Mouse (Mus musculus) left cerebral cortex, adult 2 months (tissue): ENCODE results near the gene Cep131. TPM values are rescaled to one million over a fixed set of nuclear protein-coding genes. Genes with fewer than 3 reads are reported as not detected.

Source experiments
- DNase-seq, 2 experiments: peaks; one replicate each; pipeline ENCODE4 v3.0.0; 2021 to 2022; ENCODE audit warnings: low spot score in 2 of 2, mixed read lengths in 1 of 2; ENCODE audit errors: extremely low spot score in 1 of 2
- H3K27ac ChIP-seq: fragments of 200-600 bp; 2 replicates; pipeline ENCODE4 v1.8.1; 2022
- H3K4me3 ChIP-seq: fragments of 200-600 bp; 2 replicates; pipeline ENCODE4 v1.8.1; 2022
- CTCF ChIP-seq: fragments of 200-600 bp; IDR thresholded peaks from 2 replicates; pipeline ENCODE4 v1.8.1; 2022; ENCODE audit warnings: antibody characterized with exemption, mild to moderate bottlenecking, moderate library complexity
- intact Hi-C: fragments of 180-260 bp; cut with DNase I; formaldehyde crosslinking; loops from one replicate; pipeline ENCODE4 v1.15.1; 2025
- long read RNA-seq, 2 experiments: library from polyadenylated mRNA; stranded (forward); transcript quantifications; one replicate each; pipeline ENCODE4 v2.0.0; 2021; ENCODE audit warnings: borderline mapping rate in 2 of 2
- total RNA-seq, 2 experiments: library from RNA; stranded (reverse); gene quantifications; 2 replicates each; pipeline ENCODE4 v1.2.3; 2021

The Cep131 gene
- 10 to 100 TPM; 33.8 to 37.1 TPM for total RNA-seq
- long read RNA-seq, experiment 1, transcript Cep131-201 (26 exons, 3,578 nt): major isoform, 21 of 51 reads
- long read RNA-seq, experiment 1, partial matches to known transcripts: 5 of 51 reads
- long read RNA-seq, experiment 1, other reads (novel, unspliced or antisense): 25 of 51 reads
- long read RNA-seq, experiment 2, transcript Cep131-201 (26 exons, 3,578 nt): major isoform, 27 of 58 reads
- long read RNA-seq, experiment 2, partial matches to known transcripts: 6 of 58 reads
- long read RNA-seq, experiment 2, other reads (novel, unspliced or antisense): 25 of 58 reads

GRCm38 (mm10) chr11:120086702-120087152, at the start of gene Cep131:
Cep131 (minus strand) TSS chr11:120086827.
- Histone ChIP-seq H3K4me3 (peak within 1 kb of the TSS; percentile 99), H3K27ac (peak within 1 kb of the TSS; percentile 97)
- DNase-seq: peak; percentile 96 to 97
- TF ChIP-seq CTCF: no peak
- intact Hi-C loops: no loop called here

GRCm38 (mm10) chr11:120136195-120136594, 49.6 kb upstream of the Cep131 start:
- DNase-seq: no peak
- Histone ChIP-seq H3K27ac (no peak overlapping the region), H3K4me3 (no peak overlapping the region)
- intact Hi-C loops: no loop called here
- TF ChIP-seq CTCF: no peak

DNA sequence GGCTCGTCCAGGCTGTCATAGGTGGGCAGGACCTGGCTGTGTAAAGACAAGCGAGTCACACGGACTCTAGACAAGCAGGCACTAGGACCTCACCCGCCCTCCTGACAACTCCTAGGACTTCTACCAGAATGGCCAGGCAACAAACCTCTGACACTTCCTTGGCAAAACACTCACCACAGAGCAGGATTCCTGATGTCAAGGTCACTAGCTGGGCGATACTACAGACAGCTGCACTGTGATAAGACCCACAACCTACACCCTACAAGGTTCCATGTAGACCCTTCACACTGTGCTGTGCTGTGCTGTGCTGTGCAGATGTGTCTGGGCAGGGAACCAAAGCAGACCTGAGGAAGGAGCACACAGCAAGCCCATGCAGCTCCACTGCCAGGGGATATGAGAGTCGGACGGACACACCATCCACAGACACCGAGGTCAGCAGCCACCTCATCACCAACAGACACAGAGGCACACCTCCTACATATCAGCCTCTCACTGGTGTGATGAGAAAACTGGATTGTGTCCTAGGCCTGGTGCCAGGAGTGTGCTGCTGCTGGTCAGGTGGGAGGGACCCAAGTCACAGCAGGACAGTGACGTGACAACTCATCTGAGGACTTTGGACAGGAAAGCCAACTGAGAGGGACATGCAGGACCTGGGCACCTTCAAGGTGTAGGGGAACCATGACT, 48.4 kb upstream of the Cep131 start:
- intact Hi-C loops: no loop called here
- DNase-seq: no peak
- H3K27ac ChIP-seq: no peak overlapping the region
- no peak overlapping the region for H3K4me3 ChIP-seq
- no peak for TF ChIP-seq CTCF

- intact Hi-C loops: no loop called here
- H3K4me3 ChIP-seq: no peak overlapping the region
- no peak for DNase-seq
- no peak overlapping the region for H3K27ac ChIP-seq
- TF ChIP-seq CTCF: no peak
These were observed 47.5 kb upstream of the Cep131 start for GRCm38 (mm10) chr11:120134148-120134547.

DNA sequence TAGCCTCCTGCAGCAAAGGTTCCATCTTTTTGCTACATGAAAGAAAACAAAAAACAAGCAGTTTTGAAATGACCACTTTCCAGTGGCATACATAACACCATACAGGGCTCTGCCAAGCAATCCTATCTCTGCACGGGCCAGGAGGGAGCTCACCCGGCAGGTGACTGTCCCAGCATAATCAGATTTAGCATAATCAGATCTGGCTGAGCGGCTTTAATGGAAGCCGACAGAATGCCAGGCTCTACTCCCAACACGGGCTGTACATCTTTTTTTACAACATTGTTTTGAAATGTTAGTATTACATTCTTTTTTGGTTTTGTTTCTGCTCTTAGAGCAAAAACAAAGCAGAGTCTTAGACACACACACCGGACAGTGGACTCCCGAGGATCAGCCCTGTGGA, 42.7 kb upstream of the Cep131 start:
- no peak overlapping the region for H3K4me3 ChIP-seq
- no peak overlapping the region for H3K27ac ChIP-seq
- no peak for DNase-seq
- intact Hi-C loops: no loop called here
- no peak for TF ChIP-seq CTCF

- no peak for DNase-seq
- no peak overlapping the region for H3K27ac ChIP-seq
- H3K4me3 ChIP-seq: no peak overlapping the region
- TF ChIP-seq CTCF: no peak
- intact Hi-C loops: no loop called here
These were observed 40.2 kb upstream of the Cep131 start for GRCm38 (mm10) chr11:120126845-120127244.

GRCm38 (mm10) chr11:120122126-120122525, 35.5 kb upstream of the Cep131 start:
- Histone ChIP-seq H3K4me3 (no peak overlapping the region), H3K27ac (no peak overlapping the region)
- intact Hi-C loops: no loop called here
- TF ChIP-seq CTCF: no peak
- DNase-seq: no peak

DNA sequence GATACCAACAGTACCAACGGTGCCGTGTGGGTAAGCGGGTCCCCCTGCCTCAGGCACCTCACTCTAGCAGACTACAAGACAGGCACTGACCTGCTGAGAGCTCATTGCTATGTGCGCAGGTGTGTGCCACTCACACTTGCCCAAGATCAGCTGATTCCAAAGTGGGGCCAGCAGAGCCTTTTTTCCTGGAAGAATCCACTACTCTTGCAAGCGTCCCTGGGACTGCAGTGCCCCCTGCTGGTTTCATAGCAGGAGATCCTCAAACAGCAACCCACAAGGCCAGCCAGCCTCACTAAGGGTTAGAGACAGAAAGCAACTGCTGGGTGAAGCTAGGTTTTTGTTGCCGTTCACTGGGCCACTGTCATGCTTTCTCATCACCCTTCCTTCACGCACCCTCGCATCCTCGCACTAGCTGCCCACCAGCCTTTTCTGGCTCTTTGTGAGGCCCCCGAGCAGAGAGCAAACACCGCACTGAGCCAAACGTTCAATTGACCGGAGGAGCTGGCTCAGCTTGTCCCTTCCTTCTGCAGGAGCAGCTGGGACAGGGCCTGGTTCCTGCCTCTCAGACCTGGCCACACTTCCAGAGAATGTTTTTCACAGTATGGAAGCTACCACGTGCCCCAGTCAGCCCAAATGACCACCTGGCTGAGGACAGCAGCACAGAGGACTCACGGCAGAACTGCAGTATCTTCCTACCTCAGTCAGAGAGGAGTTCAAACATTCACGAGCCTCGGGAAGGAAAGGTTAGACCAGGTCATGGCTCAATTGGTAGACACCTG, 34.2 kb upstream of the Cep131 start:
- intact Hi-C loops: no loop called here
- Histone ChIP-seq H3K4me3 (no peak overlapping the region), H3K27ac (no peak overlapping the region)
- DNase-seq: peak; percentile 67 to 75
- TF ChIP-seq CTCF: peak; percentile 91

DNA sequence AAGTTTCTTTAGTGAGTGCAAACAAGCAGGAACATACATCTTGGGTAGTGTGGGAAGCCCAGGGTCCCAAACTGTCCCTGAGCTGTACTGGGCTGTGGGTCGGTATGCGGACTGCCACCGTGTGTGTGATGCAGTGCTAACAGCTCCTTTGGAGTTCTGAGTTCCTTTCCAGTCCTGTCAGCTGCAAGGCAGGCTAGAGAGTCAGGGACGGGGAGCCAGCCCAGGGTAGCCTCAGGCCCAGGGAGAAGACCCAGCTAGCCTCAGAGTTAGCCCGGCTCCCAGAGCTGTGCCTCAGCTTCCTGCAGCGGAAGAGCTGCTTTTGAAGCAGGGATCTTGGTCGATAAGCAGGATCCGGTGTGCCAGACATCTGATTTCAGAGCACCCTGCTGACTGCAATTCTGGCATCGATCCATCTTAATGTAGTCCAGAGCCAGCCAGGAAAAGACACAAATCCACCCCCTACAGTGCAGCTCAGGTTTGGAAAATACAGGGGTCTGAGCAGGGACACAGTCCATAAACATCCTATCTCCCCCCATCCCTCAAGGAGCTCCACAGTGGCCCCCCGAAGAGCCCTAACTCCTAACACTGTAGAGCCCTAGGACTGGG, 33.4 kb upstream of the Cep131 start:
- no peak overlapping the region for H3K27ac ChIP-seq
- H3K4me3 ChIP-seq: no peak overlapping the region
- no peak for DNase-seq
- intact Hi-C loops: no loop called here
- no peak for TF ChIP-seq CTCF

GRCm38 (mm10) chr11:120119108-120119507, 32.5 kb upstream of the Cep131 start:
- intact Hi-C loops: no loop called here
- TF ChIP-seq CTCF: no peak

GRCm38 (mm10) chr11:120117626-120118025, 31.0 kb upstream of the Cep131 start:
- TF ChIP-seq CTCF: no peak
- intact Hi-C loops: no loop called here
- Histone ChIP-seq H3K27ac (no peak overlapping the region), H3K4me3 (no peak overlapping the region)
- no peak for DNase-seq

More at GRCm38 (mm10) chr11:120119108-120119507, 32.5 kb upstream of the Cep131 start:
- H3K4me3 ChIP-seq: no peak overlapping the region
- no peak for DNase-seq
- no peak overlapping the region for H3K27ac ChIP-seq
